ENCODE assay signal across 20 mouse cellular contexts in the genomic region with DNA sequence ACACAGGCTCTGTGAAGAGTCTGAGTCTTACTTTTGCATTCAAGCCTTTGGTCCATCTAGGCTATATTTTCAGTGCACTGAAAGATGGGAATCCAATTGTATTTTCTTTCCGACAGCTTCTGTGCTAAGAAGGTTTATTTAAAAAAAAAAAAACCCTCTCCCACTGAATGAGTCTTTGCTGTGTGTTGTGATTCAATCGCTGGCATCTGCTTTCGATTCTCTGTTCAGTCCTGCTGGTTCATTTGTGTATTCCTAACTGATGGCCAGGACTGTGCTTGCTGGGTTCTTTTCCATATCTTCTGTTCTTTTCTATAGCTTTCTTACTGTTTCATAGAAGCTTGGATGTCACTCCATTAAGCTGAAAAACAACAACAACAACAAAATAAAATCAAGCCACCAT.
"Had no signal": no experiment of that assay in that cellular context is flagged by ENCODE, and none has a peak within 500 bp of the region (broad histone marks: within the 10 kb centered on the region; RNA-seq: fewer than 3 reads in every experiment).

No protein-coding gene starts in this region.

- H3K9me3 ChIP-seq: limb, embryonic 15.5 days; neural tube, embryonic 13.5 days; stomach, embryonic 15.5 days had no signal

- H3K27ac ChIP-seq: kidney, postnatal 0 days; limb, embryonic 12.5 days; limb, embryonic 15.5 days; liver, embryonic 14.5 days; macrophage; neural tube, embryonic 13.5 days had no signal

- DNase-seq: kidney, adult 2 months; kidney, postnatal 25 days; left cerebral cortex, postnatal 4 days; liver, postnatal 0 days; lung, embryonic 14.5 days; retina, postnatal 1 day; right cerebral cortex, postnatal 25 days; spleen, adult 18-20 months; thymus, postnatal 25 days had no signal

- H3K4me3 ChIP-seq: limb, embryonic 12.5 days; limb, embryonic 15.5 days; myocyte; neural tube, embryonic 13.5 days; stomach, embryonic 15.5 days had no signal

- H3K4me1 ChIP-seq: limb, embryonic 12.5 days; neural tube, embryonic 13.5 days had no signal

- H3K27me3 ChIP-seq: limb, embryonic 12.5 days; limb, embryonic 15.5 days; neural tube, embryonic 13.5 days; stomach, embryonic 15.5 days had no signal

- ATAC-seq: liver, postnatal 0 days; lung, postnatal 0 days; midbrain, embryonic 16.5 days had no signal

- H3K4me2 ChIP-seq: limb, embryonic 12.5 days; limb, embryonic 15.5 days; liver, embryonic 11.5 days; lung, embryonic 14.5 days; neural tube, embryonic 13.5 days; stomach, embryonic 15.5 days had no signal

- H3K9ac ChIP-seq: limb, embryonic 12.5 days; limb, embryonic 15.5 days; liver, embryonic 14.5 days; liver, postnatal 0 days; lung, embryonic 14.5 days; neural tube, embryonic 13.5 days; stomach, embryonic 15.5 days had no signal

- H3K36me3 ChIP-seq: limb, embryonic 12.5 days; limb, embryonic 15.5 days; neural tube, embryonic 13.5 days; stomach, embryonic 15.5 days had no signal
